Mouse (Mus musculus): ENCODE results near the gene Ace3. TPM values are rescaled to one million over a fixed set of nuclear protein-coding genes. Genes with fewer than 3 reads are reported as not detected.

The Ace3 gene
- total RNA-seq (2014; rRNA removed) (not detected in 2 replicates), polyA plus RNA-seq (2015; fragmentation: Nextera tagmentation; extraction: Ambion mirVana) (not detected in 2 replicates)

- Histone ChIP-seq H3K9me3 (ENCODE audit: low read length) (no peaks in the 10 kb centered on the region), H3K27me3 (ENCODE audit: insufficient read depth, low read length) (no peaks in the 10 kb centered on the region), H3K27ac (ENCODE audit: low read depth, low read length) (no peak within 1 kb of the TSS), H3K4me3 (ENCODE audit: low read depth, low read length) (no peak within 1 kb of the TSS), H3K4me1 (ENCODE audit: insufficient read depth) (no peaks in the 10 kb centered on the region), H3K36me3 (ENCODE audit: insufficient read depth) (no peaks in the 10 kb centered on the region), H3K4me2 (ENCODE audit: low read depth) (no peak within 1 kb of the TSS), H3K9ac (no peak within 1 kb of the TSS)
- DNase-seq (no peak), ATAC-seq (no peak)
- 95% methylated on average over 3 of the region's 3 CpGs for WGBS
- no peak for TF ChIP-seq CTCF (IDR thresholded peaks at IDR 0.05; ENCODE audit: low read depth)
Measured at GRCm38 (mm10) chr11:105994375-105994774, at the start of gene Ace3. TSS of gene Ace3 (plus strand) at chr11:105994675.

DNA sequence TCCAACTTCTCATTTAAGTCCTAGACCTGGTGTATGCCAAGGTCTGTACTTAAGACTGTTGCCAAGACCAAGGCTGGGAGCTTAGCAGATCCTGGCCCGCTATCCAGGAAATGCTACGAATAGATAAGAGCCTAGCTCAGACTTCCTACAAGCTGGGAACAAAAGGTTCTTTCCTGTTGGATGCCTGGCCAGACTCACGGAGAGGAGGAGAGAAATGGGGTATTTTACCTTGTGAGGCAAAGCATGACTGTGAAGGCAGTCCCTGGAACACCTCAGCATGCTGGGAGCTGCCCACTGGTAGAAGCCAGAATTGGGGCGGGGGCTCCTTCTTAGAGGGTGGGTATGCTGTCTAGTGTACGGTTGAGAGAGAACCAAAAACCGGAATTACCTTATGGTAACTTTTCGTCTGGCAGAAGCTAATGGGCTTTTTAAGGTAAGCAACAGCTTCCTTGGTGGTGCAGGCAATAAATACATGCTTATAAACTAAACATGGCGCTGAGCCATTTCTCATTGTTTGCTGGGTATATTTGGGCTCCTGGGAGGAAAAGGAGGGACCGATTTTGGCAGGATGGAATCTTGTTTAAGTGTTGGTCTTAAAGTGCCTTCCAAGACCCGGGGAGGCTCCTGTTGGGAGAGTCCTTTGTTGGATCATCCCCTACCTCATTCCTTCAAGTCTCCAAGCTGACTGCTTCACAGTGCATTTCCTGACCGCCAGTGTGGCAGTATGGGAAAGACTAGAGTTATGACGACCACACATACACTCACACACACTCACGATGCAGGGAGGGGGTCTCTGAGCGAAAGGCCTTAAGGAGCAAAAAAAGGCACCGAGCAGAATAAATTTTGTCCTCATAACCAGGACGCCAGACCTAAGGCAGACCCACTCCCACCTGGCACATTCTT, 49.5 kb upstream of the Ace3 start:
- peak overlapping the region; percentile 64; the same call in 1 of the 2 replicates for H3K9ac ChIP-seq
- peak overlapping the region; percentile 35; the same call in 1 of the 2 replicates for H3K27ac ChIP-seq (ENCODE audit: low read depth, low read length)
- ATAC-seq (peak; percentile 9), DNase-seq (peak; percentile 54)
- peaks cover 10% of the 10 kb centered on the region; the same call in 1 of the 2 replicates for H3K4me1 ChIP-seq (ENCODE audit: insufficient read depth)
- H3K4me2 ChIP-seq (ENCODE audit: low read depth): peak overlapping the region; percentile 76
- 64% methylated on average over 16 of the region's 16 CpGs for WGBS
- no peaks in the 10 kb centered on the region for H3K27me3 ChIP-seq (ENCODE audit: insufficient read depth, low read length)
- TF ChIP-seq CTCF (IDR thresholded peaks at IDR 0.05; ENCODE audit: low read depth): no peak
- peak overlapping the region; percentile 70 for H3K4me3 ChIP-seq (ENCODE audit: low read depth, low read length)
- H3K9me3 ChIP-seq (ENCODE audit: low read length): no peaks in the 10 kb centered on the region
- H3K36me3 ChIP-seq (ENCODE audit: insufficient read depth): no peaks in the 10 kb centered on the region

DNA sequence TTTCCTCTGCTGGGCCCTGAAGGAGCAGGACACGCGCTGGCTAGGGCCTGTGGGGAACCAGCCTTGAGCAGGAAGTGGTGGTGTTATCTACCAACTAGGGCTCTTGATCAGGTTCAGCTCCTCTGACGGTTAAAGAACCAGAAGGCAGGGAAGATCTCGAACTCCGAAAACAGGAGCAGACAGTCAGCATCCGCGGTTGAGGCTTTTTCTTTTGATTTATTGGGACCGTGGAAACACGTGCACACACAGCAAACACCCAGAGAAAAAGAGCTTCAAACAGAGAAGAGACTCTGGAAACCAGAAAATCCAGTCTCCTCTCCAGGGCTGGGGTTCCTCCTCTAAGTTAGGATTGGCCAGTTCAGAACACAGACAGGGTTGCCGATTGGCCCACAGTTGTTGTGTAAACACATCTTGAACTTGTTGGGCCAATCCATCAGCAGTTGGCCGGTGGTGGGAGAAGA, 47.8 kb upstream of the Ace3 start:
- no peaks in the 10 kb centered on the region for H3K9me3 ChIP-seq (ENCODE audit: low read length)
- ATAC-seq (no peak), DNase-seq (no peak)
- H3K36me3 ChIP-seq (ENCODE audit: insufficient read depth): no peaks in the 10 kb centered on the region
- no peak overlapping the region for H3K4me2 ChIP-seq (ENCODE audit: low read depth)
- TF ChIP-seq CTCF (IDR thresholded peaks at IDR 0.05; ENCODE audit: low read depth): no peak
- no peak overlapping the region for H3K9ac ChIP-seq
- H3K27ac ChIP-seq (ENCODE audit: low read depth, low read length): no peak overlapping the region
- no peak overlapping the region for H3K4me3 ChIP-seq (ENCODE audit: low read depth, low read length)
- peaks cover 10% of the 10 kb centered on the region; the same call in 1 of the 2 replicates for H3K4me1 ChIP-seq (ENCODE audit: insufficient read depth)
- H3K27me3 ChIP-seq (ENCODE audit: insufficient read depth, low read length): no peaks in the 10 kb centered on the region
- WGBS: 60% methylated on average over 11 of the region's 11 CpGs

DNA sequence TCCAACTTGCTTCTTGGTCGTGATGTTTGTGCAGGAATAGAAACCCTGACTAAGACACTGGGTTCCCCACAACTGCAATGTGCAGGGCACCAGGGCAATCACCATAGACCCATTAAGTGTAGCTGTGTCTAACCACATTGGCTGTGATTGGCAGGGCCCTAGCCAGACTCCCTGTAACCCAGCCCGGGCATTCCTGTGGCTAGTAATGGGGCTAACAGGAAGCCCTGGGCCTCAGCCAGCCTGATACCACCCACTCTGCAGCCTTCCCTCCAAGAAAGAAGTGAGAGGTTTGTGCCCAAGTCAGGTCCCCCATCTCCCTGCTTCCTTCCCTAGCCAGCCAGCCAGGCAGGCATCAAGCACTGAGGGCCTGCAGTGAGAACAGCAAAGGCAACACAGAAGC, 46.2 kb upstream of the Ace3 start:
- Histone ChIP-seq H3K27me3 (ENCODE audit: insufficient read depth, low read length) (no peaks in the 10 kb centered on the region), H3K4me2 (ENCODE audit: low read depth) (no peak overlapping the region), H3K9ac (no peak overlapping the region), H3K27ac (ENCODE audit: low read depth, low read length) (no peak overlapping the region), H3K9me3 (ENCODE audit: low read length) (no peaks in the 10 kb centered on the region), H3K4me3 (ENCODE audit: low read depth, low read length) (no peak overlapping the region), H3K36me3 (ENCODE audit: insufficient read depth) (no peaks in the 10 kb centered on the region), H3K4me1 (ENCODE audit: insufficient read depth) (peaks cover 10% of the 10 kb centered on the region; the same call in 1 of the 2 replicates)
- DNase-seq (no peak), ATAC-seq (no peak)
- TF ChIP-seq CTCF (IDR thresholded peaks at IDR 0.05; ENCODE audit: low read depth): no peak
- 54% methylated on average over 2 of the region's 2 CpGs for WGBS

GRCm38 (mm10) chr11:105950519-105950918, 44.0 kb upstream of the Ace3 start:
- H3K4me2 ChIP-seq (ENCODE audit: low read depth): no peak overlapping the region
- no peaks in the 10 kb centered on the region for H3K4me1 ChIP-seq (ENCODE audit: insufficient read depth)
- 78% methylated on average over 4 of the region's 4 CpGs for WGBS
- no peak for ATAC-seq
- H3K36me3 ChIP-seq (ENCODE audit: insufficient read depth): no peaks in the 10 kb centered on the region
- no peak for DNase-seq
- H3K9ac ChIP-seq: no peak overlapping the region
- H3K27ac ChIP-seq (ENCODE audit: low read depth, low read length): no peak overlapping the region
- H3K9me3 ChIP-seq (ENCODE audit: low read length): no peaks in the 10 kb centered on the region
- TF ChIP-seq CTCF (IDR thresholded peaks at IDR 0.05; ENCODE audit: low read depth): no peak
- H3K27me3 ChIP-seq (ENCODE audit: insufficient read depth, low read length): no peaks in the 10 kb centered on the region
- no peak overlapping the region for H3K4me3 ChIP-seq (ENCODE audit: low read depth, low read length)

DNA sequence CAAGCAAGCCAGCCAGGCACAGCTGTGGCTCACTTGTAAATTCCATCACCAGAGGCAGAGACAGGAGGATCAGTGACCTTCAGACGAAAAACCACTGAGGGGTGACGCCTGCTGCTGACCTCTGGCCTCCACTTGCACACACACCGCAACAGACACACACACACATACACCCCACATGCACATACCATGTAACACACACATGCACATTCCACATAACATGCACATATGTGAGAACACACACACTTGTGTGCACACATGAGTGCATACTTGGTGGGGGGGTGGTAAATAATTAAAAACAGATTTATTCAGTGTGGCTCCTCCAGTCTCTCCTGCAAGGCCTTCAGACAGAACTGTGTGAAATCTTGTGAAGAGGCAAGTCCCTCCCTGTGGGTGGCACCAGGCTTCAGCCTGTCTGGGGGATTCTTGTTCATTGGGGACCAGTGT, 42.9 kb upstream of the Ace3 start:
- Histone ChIP-seq H3K9me3 (ENCODE audit: low read length) (no peaks in the 10 kb centered on the region), H3K9ac (no peak overlapping the region), H3K36me3 (ENCODE audit: insufficient read depth) (no peaks in the 10 kb centered on the region), H3K4me2 (ENCODE audit: low read depth) (no peak overlapping the region), H3K27ac (ENCODE audit: low read depth, low read length) (no peak overlapping the region), H3K4me3 (ENCODE audit: low read depth, low read length) (no peak overlapping the region), H3K4me1 (ENCODE audit: insufficient read depth) (no peaks in the 10 kb centered on the region), H3K27me3 (ENCODE audit: insufficient read depth, low read length) (no peaks in the 10 kb centered on the region)
- 71% methylated on average over 3 of the region's 3 CpGs for WGBS
- no peak for TF ChIP-seq CTCF (IDR thresholded peaks at IDR 0.05; ENCODE audit: low read depth)
- DNase-seq (no peak), ATAC-seq (no peak)

GRCm38 (mm10) chr11:105952111-105952510, 42.4 kb upstream of the Ace3 start:
- Histone ChIP-seq H3K36me3 (ENCODE audit: insufficient read depth) (no peaks in the 10 kb centered on the region), H3K27me3 (ENCODE audit: insufficient read depth, low read length) (no peaks in the 10 kb centered on the region), H3K27ac (ENCODE audit: low read depth, low read length) (no peak overlapping the region), H3K9ac (no peak overlapping the region), H3K4me1 (ENCODE audit: insufficient read depth) (no peaks in the 10 kb centered on the region), H3K4me3 (ENCODE audit: low read depth, low read length) (no peak overlapping the region), H3K9me3 (ENCODE audit: low read length) (no peaks in the 10 kb centered on the region), H3K4me2 (ENCODE audit: low read depth) (no peak overlapping the region)
- DNase-seq: no peak
- TF ChIP-seq CTCF (IDR thresholded peaks at IDR 0.05; ENCODE audit: low read depth): no peak
- no peak for ATAC-seq
- 83% methylated on average over 9 of the region's 9 CpGs for WGBS

Measured in forebrain, postnatal 0 days (tissue).